Mouse (Mus musculus) bone marrow, adult 2 months (tissue): Measurements from ENCODE around the gene Aspm. TPM values are rescaled to one million over a fixed set of nuclear protein-coding genes. Genes with fewer than 3 reads are reported as not detected.
"Not testable (repeated sequence)": the region's sequence is repeated elsewhere in the genome, so short reads cannot be mapped to it uniquely, and the experiment has no call there.

Experiments
- H3K27ac ChIP-seq: fragments of 200-500 bp; 2 replicates; pipeline ENCODE4 v1.5.1; 2012; ENCODE audit warnings: low read depth, mild to moderate bottlenecking, control low read depth, inconsistent platforms, low read length; ENCODE audit not compliant: control insufficient read depth, poor library complexity, insufficient read depth
- H3K4me1 ChIP-seq: fragments of 200-500 bp; 2 replicates; pipeline ENCODE4 v1.6.1; 2011; ENCODE audit warnings: low read length; ENCODE audit not compliant: control insufficient read depth, insufficient read depth
- H3K4me3 ChIP-seq: fragments of 200-500 bp; replicated peaks from 2 replicates; pipeline ENCODE3; 2011; ENCODE audit warnings: mild to moderate bottlenecking, low read depth, low read length, control low read depth; ENCODE audit not compliant: control insufficient read depth
- CTCF ChIP-seq: fragments of 200-500 bp; IDR thresholded peaks from 2 replicates; pipeline ENCODE4 v1.5.1; 2011; ENCODE audit warnings: low read length, control low read depth; ENCODE audit not compliant: control insufficient read depth, insufficient read depth
- POLR2A ChIP-seq: fragments of 200-500 bp; IDR thresholded peaks from 2 replicates; pipeline ENCODE4 v1.6.1; 2011; ENCODE audit warnings: low read depth, mild to moderate bottlenecking, control low read depth, low read length, borderline replicate concordance; ENCODE audit not compliant: control insufficient read depth
- WGBS: fragments of 180-500 bp; shearing (Covaris S2); methylation state at CpG from one replicate; pipeline ENCODE4 v1.1.7; 2018; 5-methylcytosine and 5-hydroxymethylcytosine counted together
- polyA plus RNA-seq: library from polyadenylated mRNA; stranded (reverse); fragments of >200 nt; gene quantifications from 2 replicates; pipeline ENCODE4 v1.2.4, GENCODE M21; 2011; ENCODE audit warnings: low replicate concordance; ENCODE audit not compliant: missing spikeins, insufficient read depth, insufficient read length

The Aspm gene
- polyA plus RNA-seq, 1 experiment: 18.4 TPM

DNA sequence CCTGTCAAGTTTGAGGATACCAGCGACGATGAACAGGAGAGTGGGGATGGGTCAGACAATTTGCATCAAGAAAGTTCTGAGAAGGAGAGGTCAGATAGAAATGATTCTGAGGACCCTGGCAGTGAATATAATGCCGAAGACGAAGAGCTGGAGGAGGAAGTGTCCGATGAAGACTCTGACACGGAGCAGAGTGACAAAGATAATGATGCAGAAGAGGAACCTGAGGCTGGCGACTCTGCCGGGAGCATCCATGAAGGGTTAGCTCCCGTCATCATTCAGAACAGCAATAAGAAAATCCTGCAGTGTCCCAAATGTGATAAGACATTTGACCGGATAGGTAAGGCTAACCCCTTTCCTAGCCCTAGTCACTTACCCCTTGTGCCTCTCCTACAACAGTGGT, 30.6 kb upstream of the Aspm start:
- Histone ChIP-seq H3K27ac (no peak overlapping the region), H3K4me1 (peaks cover 2% of the 10 kb centered on the region), H3K4me3 (no peak overlapping the region)
- no peak for TF ChIP-seq POLR2A
- TF ChIP-seq CTCF: no peak
- WGBS: 44% methylated on average over 10 of the region's 10 CpGs

DNA sequence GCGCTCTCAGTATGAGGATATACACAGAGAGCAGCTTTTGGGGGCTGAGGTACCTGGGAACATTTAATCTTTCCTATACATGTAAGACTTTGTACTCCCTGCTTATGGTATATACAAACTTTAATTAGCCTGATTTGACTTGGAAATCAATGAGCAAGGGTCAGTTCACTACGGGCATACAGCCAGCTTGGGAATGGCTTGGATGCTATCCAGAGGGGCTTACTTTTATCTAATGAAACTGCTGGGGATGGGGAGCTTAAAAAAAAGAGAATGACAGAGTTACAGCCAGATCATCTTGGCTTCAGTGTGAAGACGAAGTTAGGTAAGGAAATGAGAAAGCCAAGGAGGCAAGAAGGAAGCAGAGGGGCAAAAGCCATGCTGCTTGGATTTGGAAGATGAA, 29.6 kb upstream of the Aspm start:
- TF ChIP-seq CTCF: no peak
- TF ChIP-seq POLR2A: no peak
- Histone ChIP-seq H3K4me3 (peak overlapping the region; percentile 6), H3K4me1 (peaks cover 2% of the 10 kb centered on the region), H3K27ac (no peak overlapping the region)
- 72% methylated on average over 3 of the region's 3 CpGs for WGBS

DNA sequence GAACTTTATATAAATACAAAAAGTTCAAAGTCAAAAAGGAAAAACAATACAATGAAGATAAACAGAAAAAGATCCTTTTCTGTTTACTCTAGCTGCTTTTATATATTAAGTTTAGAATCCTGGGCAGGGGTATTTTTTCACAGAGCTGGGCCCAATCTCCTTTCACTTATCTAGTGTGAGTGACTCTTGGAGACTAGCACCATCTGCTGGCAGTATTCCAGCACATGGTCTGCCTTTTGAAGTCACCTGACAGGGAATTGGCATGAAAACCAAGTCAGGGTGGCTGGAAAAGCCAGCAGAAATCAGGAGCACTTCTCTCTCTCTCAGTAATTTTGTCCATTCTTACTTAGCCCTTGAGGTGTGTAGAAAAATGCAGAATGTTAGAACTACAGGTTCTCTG, 16.2 kb upstream of the Aspm start:
- Histone ChIP-seq H3K4me1 (no peaks in the 10 kb centered on the region), H3K27ac (no peak overlapping the region), H3K4me3 (no peak overlapping the region)
- TF ChIP-seq CTCF: 0 out of 2 replicates have a peak, but pooled peaks have one; percentile 11
- no peak for TF ChIP-seq POLR2A

DNA sequence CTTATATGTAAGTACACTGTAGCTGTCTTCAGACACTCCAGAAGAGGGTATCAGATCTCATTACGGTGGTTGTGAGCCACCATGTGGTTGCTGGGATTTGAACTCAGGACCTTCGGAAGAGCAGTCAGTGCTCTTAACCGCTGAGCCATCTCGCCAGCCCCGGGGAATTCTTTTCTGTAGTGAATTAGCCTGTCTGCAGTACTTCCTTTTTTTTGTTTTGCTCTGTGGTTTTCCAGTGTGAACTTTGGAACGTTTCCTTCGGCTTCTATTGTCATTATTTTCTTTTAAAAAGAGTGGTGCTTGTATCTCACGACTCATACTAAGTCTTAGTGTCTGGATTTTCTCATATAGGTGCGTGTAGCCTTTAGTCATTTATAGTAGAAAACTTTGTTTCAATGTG, 11.5 kb upstream of the Aspm start:
- H3K4me3 ChIP-seq, H3K27ac ChIP-seq, H3K4me1 ChIP-seq: not testable (repeated sequence)
- 24% methylated on average over 9 of the region's 9 CpGs for WGBS

DNA sequence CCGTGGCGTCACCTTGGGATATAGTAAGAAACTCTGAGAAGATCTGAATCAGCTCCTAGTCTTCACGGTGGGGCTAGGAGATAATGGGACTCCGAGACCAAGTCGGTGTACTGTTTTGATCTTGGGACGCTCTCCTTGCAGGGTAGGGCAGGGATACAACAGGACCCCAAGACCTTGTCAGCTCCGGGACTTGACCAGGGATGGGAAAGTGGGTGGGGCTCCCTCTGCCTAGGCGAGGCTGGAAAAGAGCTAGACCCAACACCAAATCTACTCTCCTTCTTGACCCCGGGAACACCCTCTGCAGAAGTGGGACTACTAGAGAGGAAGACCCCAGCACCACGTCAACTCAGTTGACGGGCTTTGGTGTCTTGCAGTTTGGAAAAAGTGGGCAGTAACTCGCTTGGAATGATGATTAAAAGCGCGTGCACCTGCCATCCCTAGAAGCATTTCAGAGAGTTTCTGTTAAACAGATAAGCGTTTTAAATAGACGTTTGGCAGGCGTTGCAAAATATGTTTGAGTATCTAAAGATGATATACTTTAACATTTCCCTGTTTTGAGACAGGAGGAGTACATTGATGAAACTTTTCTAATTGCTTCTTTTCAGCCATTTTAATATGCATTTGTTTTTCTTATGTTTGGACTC, 776 bp downstream of the Aspm start:
- H3K4me3 ChIP-seq: peak overlapping the region; percentile 90
- H3K27ac ChIP-seq: peak overlapping the region; percentile 82
- TF ChIP-seq POLR2A: no peak
- TF ChIP-seq CTCF: no peak
- WGBS: 2% methylated on average over 17 of the region's 17 CpGs
- H3K4me1 ChIP-seq: no peaks in the 10 kb centered on the region; the same call in 1 of the 2 replicates

DNA sequence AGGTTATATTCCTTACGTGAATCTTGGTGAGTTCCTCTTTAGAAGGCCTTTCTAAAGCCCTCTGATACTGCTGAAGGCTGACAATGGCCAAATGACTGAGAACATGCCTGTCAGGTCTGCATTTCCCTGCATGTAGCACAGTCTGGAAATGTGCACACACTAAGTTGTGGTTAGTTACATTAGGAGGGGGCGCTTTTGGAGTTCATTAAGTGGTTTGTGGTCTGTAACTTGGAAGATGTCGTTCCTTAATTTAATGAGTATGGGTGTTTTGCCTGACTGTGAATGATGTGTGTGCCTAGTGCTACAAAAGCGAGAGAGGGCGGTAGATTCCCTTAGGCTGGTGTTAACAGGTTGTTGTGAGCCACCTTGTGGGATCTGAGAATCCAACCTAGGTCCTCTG, 6.2 kb downstream of the Aspm start:
- 32% methylated on average over 5 of the region's 5 CpGs for WGBS
- Histone ChIP-seq H3K4me3 (no peak overlapping the region), H3K4me1 (no peaks in the 10 kb centered on the region; the same call in 1 of the 2 replicates), H3K27ac (no peak overlapping the region)
- TF ChIP-seq CTCF (no peak), POLR2A (no peak)

DNA sequence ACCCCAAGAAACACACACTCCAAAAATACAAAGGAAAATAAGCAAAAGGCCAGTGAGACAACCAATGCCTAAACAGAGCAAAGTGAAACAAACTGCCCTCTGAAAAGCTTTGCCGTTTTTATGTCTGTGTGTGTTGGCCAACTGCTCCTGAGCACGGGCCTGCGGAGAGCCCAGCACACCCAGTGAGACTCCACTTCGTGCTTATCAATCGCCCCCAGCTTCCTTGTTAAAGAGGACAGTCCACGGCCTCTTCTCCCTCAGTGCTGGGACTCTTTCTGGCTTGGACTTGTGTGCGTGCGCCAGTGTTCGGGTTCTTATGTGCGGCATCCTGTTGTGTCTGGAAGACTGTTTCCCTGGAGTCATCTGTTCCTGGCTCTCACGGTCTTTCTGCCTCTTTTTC, 11.4 kb downstream of the Aspm start:
- Histone ChIP-seq H3K4me3 (no peak overlapping the region), H3K4me1 (no peaks in the 10 kb centered on the region), H3K27ac (no peak overlapping the region)
- TF ChIP-seq CTCF: no peak
- no peak for TF ChIP-seq POLR2A
- 76% methylated on average over 11 of the region's 11 CpGs for WGBS

DNA sequence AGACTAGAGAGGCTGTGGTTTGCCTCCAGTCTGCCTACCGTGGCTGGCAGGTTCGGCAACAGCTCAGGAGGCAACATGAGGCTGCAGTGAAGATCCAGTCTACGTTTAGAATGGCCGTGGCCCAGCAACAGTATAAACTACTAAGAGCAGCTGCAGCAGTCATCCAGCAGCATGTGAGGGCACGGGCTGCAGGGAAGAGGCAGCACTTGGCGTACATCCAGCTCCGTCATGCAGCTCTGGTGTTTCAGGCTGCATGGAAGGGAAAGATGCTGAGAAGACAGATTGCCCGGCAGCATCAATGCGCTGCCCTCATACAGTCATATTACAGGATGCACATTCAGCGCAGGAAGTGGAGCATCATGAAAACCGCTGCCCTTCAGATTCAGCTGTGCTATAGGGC, 24.3 kb downstream of the Aspm start:
- no peak for TF ChIP-seq POLR2A
- no peak for TF ChIP-seq CTCF
- Histone ChIP-seq H3K27ac (no peak overlapping the region), H3K4me3 (no peak overlapping the region), H3K4me1 (no peaks in the 10 kb centered on the region)
- WGBS: 95% methylated on average over 11 of the region's 11 CpGs

DNA sequence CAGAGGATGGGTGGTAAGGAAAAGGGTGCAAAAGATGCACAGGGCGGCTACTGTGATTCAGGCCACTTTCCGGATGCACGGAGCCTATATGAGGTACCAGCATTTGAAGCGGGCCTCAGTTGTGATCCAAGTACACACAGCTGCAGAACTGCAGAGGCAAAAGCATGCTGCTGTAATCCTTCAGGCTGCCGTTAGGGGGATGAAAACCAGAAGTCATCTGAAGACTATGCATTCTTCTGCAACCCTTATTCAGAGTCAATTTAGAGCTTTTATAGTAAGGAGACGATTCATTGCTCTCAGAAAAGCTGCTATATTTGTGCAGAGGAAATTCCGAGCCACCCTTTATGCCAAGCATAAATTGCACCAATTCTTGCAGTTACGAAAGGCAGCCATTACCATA, 25.7 kb downstream of the Aspm start:
- 95% methylated on average over 8 of the region's 8 CpGs for WGBS
- TF ChIP-seq CTCF: no peak
- no peak for TF ChIP-seq POLR2A
- Histone ChIP-seq H3K4me3 (no peak overlapping the region), H3K4me1 (no peaks in the 10 kb centered on the region), H3K27ac (no peak overlapping the region)
